Mouse (Mus musculus): ENCODE data around the gene Cant1. TPM values are rescaled to one million over a fixed set of nuclear protein-coding genes. Genes with fewer than 3 reads are reported as not detected.

Cant1 gene
- total RNA-seq, 2 experiments from 2014 or later = 37.4 to 40.7 TPM

GRCm38 (mm10) chr11:118431100-118431948, 12.4 kb upstream of the Cant1 start:
- no peak for DNase-seq (ENCODE audit: low spot score in 2 of 2)
- intact Hi-C loops (cut with DNase I) = no loop called here

- intact Hi-C loops (cut with DNase I) = no loop called here
- no peak for DNase-seq (ENCODE audit: low spot score in 2 of 2)
Observed at GRCm38 (mm10) chr11:118430291-118430885, 11.5 kb upstream of the Cant1 start.

GRCm38 (mm10) chr11:118428944-118429709, 10.2 kb upstream of the Cant1 start:
- no peak for DNase-seq (ENCODE audit: low spot score in 2 of 2)
- intact Hi-C loops (cut with DNase I) = loop anchor here (10.0 kb wide), 1 partner anchor 546 kb away; no protein-coding TSS in a partner anchor

- intact Hi-C loops (cut with DNase I) = loop anchor here (10.0 kb wide), 1 partner anchor 546 kb away; no protein-coding TSS in a partner anchor
- no peak for DNase-seq (ENCODE audit: low spot score in 2 of 2)
Observed at GRCm38 (mm10) chr11:118428460-118428868, 9.6 kb upstream of the Cant1 start.

- intact Hi-C loops (cut with DNase I) = loop anchor here (10.0 kb wide), 1 partner anchor 547 kb away; no protein-coding TSS in a partner anchor
- no peak for DNase-seq (ENCODE audit: low spot score in 2 of 2)
Observed at GRCm38 (mm10) chr11:118427986-118428385, 9.1 kb upstream of the Cant1 start, which contains the start of gene C1qtnf1. C1qtnf1 (plus strand) TSS chr11:118428203.

GRCm38 (mm10) chr11:118427266-118427779, 8.4 kb upstream of the Cant1 start:
- intact Hi-C loops (cut with DNase I) = loop anchor here (10.0 kb wide), 1 partner anchor 547 kb away; no protein-coding TSS in a partner anchor
- DNase-seq (ENCODE audit: low spot score in 2 of 2) = no peak

- intact Hi-C loops (cut with DNase I) = loop anchor here (10.0 kb wide), 1 partner anchor 548 kb away; no protein-coding TSS in a partner anchor
- no peak for DNase-seq (ENCODE audit: low spot score in 2 of 2)
Observed at GRCm38 (mm10) chr11:118426765-118427164, 7.9 kb upstream of the Cant1 start.

- DNase-seq (ENCODE audit: low spot score in 2 of 2) = no peak
- intact Hi-C loops (cut with DNase I) = loop anchor here (1.0 to 10.0 kb wide), 3 partner anchors 19 to 550 kb away; no protein-coding TSS in a partner anchor
Observed at GRCm38 (mm10) chr11:118424621-118425335, 5.9 kb upstream of the Cant1 start.

- intact Hi-C loops (cut with DNase I) = loop anchor here (5.0 to 10.0 kb wide), 2 partner anchors 314 to 551 kb away; no protein-coding TSS in a partner anchor
- DNase-seq (ENCODE audit: low spot score in 2 of 2) = peak; percentile 74 to 87
Observed at GRCm38 (mm10) chr11:118423266-118423971, 4.5 kb upstream of the Cant1 start.

- DNase-seq (ENCODE audit: low spot score in 2 of 2) = no peak
- intact Hi-C loops (cut with DNase I) = loop anchor here (5.0 to 10.0 kb wide), 2 partner anchors 317 to 555 kb away; no protein-coding TSS in a partner anchor
Observed at GRCm38 (mm10) chr11:118420261-118420660, 1.4 kb upstream of the Cant1 start.

- DNase-seq (ENCODE audit: low spot score in 2 of 2) = no peak
- intact Hi-C loops (cut with DNase I) = no loop called here
Observed at GRCm38 (mm10) chr11:118418442-118418833, 448 bp downstream of the Cant1 start.

- no peak for DNase-seq (ENCODE audit: low spot score in 2 of 2)
- intact Hi-C loops (cut with DNase I) = no loop called here
Observed at GRCm38 (mm10) chr11:118417496-118417895, 1.4 kb downstream of the Cant1 start.

GRCm38 (mm10) chr11:118416046-118416445, 2.8 kb downstream of the Cant1 start:
- intact Hi-C loops (cut with DNase I) = no loop called here
- DNase-seq (ENCODE audit: low spot score in 2 of 2) = no peak

- intact Hi-C loops (cut with DNase I) = no loop called here
- DNase-seq (ENCODE audit: low spot score in 2 of 2) = no peak
Observed at GRCm38 (mm10) chr11:118415630-118416029, 3.3 kb downstream of the Cant1 start.

GRCm38 (mm10) chr11:118414270-118414669, 4.6 kb downstream of the Cant1 start:
- intact Hi-C loops (cut with DNase I) = no loop called here

GRCm38 (mm10) chr11:118413055-118413454, 5.8 kb downstream of the Cant1 start:
- intact Hi-C loops (cut with DNase I) = no loop called here
- DNase-seq (ENCODE audit: low spot score in 2 of 2) = peak in 1 of 2 experiments; percentile 39

More at GRCm38 (mm10) chr11:118414270-118414669, 4.6 kb downstream of the Cant1 start:
- no peak for DNase-seq (ENCODE audit: low spot score in 2 of 2)

- no peak for DNase-seq (ENCODE audit: low spot score in 2 of 2)
- intact Hi-C loops (cut with DNase I) = no loop called here
Observed at GRCm38 (mm10) chr11:118412601-118413000, 6.3 kb downstream of the Cant1 start.

- no peak for DNase-seq (ENCODE audit: low spot score in 2 of 2)
- intact Hi-C loops (cut with DNase I) = no loop called here
Observed at GRCm38 (mm10) chr11:118411271-118411670, 7.6 kb downstream of the Cant1 start.

Data from left cerebral cortex, postnatal 25 days (tissue).